Comparison of ENCODE assay signal across 9 mouse cellular contexts in the genomic region with DNA sequence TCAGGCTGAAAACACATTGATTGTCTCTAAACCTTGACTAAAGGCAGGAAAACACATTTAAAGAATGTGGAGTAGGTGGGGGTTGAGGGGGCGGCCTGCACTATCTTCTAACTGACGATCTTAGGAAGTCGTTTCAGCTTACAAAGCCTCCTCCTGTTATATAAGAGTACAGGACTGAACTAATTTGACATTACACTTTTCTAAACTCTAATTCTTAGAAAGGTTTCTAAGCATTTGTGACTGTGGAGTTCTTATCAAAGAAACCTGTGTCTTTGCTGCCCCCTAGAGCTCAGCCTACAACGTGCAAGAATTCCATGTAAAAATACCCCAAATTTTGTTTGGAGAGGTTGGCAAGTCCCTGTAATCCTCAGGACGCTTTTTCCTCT. TPM values are rescaled to one million over a fixed set of nuclear protein-coding genes. Genes with fewer than 3 reads are reported as not detected.
DNase-seq lines count a peak whose midpoint lies in the region; ATAC-seq and TF ChIP-seq lines count a peak whose summit lies in the region.
"Had no signal": no experiment of that assay in that cellular context is flagged by ENCODE, and none has a peak within 500 bp of the region (broad histone marks: within the 10 kb centered on the region; RNA-seq: fewer than 3 reads in every experiment).

No protein-coding gene starts in this region.

- WGBS in cerebellum, adult 2 months = 11% methylated on average over 5 of the region's 5 CpGs
- 11% methylated on average over 5 of the region's 5 CpGs for WGBS in hindbrain, postnatal 0 days

- ATAC-seq in Patski = peak; percentile 78
- peak; percentile 63; the same call in 1 of the 2 replicates for ATAC-seq in hindbrain, postnatal 0 days

- no peak overlapping the region for H3K9ac ChIP-seq in hindbrain, postnatal 0 days (replicated peaks; ENCODE audit: low read length)

- peak; percentile 3 for DNase-seq in Patski (ENCODE audit: low read depth, low spot score)
- DNase-seq in cerebellum, adult 2 months = peak; percentile 6 to 18
- peak; percentile 74 for DNase-seq in forelimb bud, embryonic 11.5 days (ENCODE audit: low read depth, low spot score)
- DNase-seq in hindbrain, postnatal 0 days (ENCODE audit: low spot score) = peak; percentile 82
- DNase-seq in layer of hippocampus, postnatal 25 days (ENCODE audit: extremely low spot score in 1 of 2, low spot score in 1 of 2) = peak; percentile 25 to 72
- DNase-seq in lung, postnatal 14 days = peak; percentile 58
- DNase-seq in right cerebral cortex, postnatal 25 days = peak; percentile 42
- no peak for DNase-seq in thymus, postnatal 14 days

- CTCF ChIA-PET in Patski (lab: Charles Lee) = interaction anchor here (0.7 to 1.7 kb wide), 12 partner anchors 9 to 105 kb away, joined by 3 to 6 read pairs (median 4); partner anchors contain the start of gene Nkx2-9

- no peaks in the 10 kb centered on the region for H3K9me3 ChIP-seq in hindbrain, postnatal 0 days (ENCODE audit: low read length)

- H3K27ac ChIP-seq in cerebellum, adult 2 months (ENCODE audit: insufficient read depth, low read length) = no peak overlapping the region
- no peak overlapping the region for H3K27ac ChIP-seq in hindbrain, postnatal 0 days

- TF ChIP-seq POLR2A in cerebellum, adult 2 months (IDR thresholded peaks at IDR 0.05; ENCODE audit: borderline replicate concordance, insufficient read depth, low read length) = no peak

- TF ChIP-seq CTCF in Patski (IDR thresholded peaks at IDR 0.05) = peak; percentile 54
- TF ChIP-seq CTCF in cerebellum, adult 2 months (IDR thresholded peaks at IDR 0.05; ENCODE audit: borderline replicate concordance, insufficient read depth, low read depth, low read length) = no peak
- TF ChIP-seq CTCF in hindbrain, postnatal 0 days (IDR thresholded peaks at IDR 0.05; ENCODE audit: low read depth) = peak; percentile 65

- in situ Hi-C loops in Patski (cut with MboI; ENCODE audit: low pct_unique_long_range_greater_than_20kb) = loop anchor here (5.0 kb wide), 1 partner anchor 50 kb away; no protein-coding TSS in a partner anchor

- peak overlapping the region; percentile 46 for H3K4me2 ChIP-seq in hindbrain, postnatal 0 days (ENCODE audit: low read depth, low read length)

- no peaks in the 10 kb centered on the region for H3K4me1 ChIP-seq in cerebellum, adult 2 months (ENCODE audit: control insufficient read depth, insufficient read depth, low read length)
- H3K4me1 ChIP-seq in hindbrain, postnatal 0 days (ENCODE audit: insufficient read depth, low read length) = no peaks in the 10 kb centered on the region

- no peak overlapping the region for H3K4me3 ChIP-seq in cerebellum, adult 2 months (replicated peaks; ENCODE audit: insufficient read depth, low read depth, low read length)
- peak overlapping the region; percentile 16; the same call in 1 of the 2 replicates for H3K4me3 ChIP-seq in hindbrain, postnatal 0 days (ENCODE audit: low read length)

- peaks cover 36% of the 10 kb centered on the region for H3K27me3 ChIP-seq in Patski
- H3K27me3 ChIP-seq in cerebellum, adult 2 months (ENCODE audit: control insufficient read depth, insufficient read depth, low read length) = no peaks in the 10 kb centered on the region
- 0 out of 2 replicates have a peak, but pooled peaks cover 4% of the 10 kb centered on the region for H3K27me3 ChIP-seq in hindbrain, postnatal 0 days (ENCODE audit: insufficient read depth, low read length)

- POLR2A ChIA-PET in Patski (lab: Charles Lee) = no interaction called here

- H3K36me3 ChIP-seq in hindbrain, postnatal 0 days (ENCODE audit: insufficient read depth, low read length) = no peaks in the 10 kb centered on the region

RNA-seq across cellular contexts. Expression of gene Nkx2-9, which starts 24.1 kb away (rescaled TPM):
- not detected for polyA plus RNA-seq in Patski (2021)
- 3.9 and 4.9 TPM in 2 replicates for polyA plus RNA-seq in cerebellum, adult 2 months (2012; rRNA removed)
- total RNA-seq in hindbrain, postnatal 0 days (2014; rRNA removed) = 0.78 TPM in 1 of 2 replicates, not detected in the other
- polyA plus RNA-seq in hindbrain, postnatal 0 days (2015; fragmentation: Nextera tagmentation; extraction: Ambion mirVana) = not detected in 2 replicates
- total RNA-seq in layer of hippocampus, postnatal 25 days (2021) = not detected

RNA-seq across cellular contexts. Expression of gene Pax9, which starts 54.4 kb away (rescaled TPM):
- 7.6 TPM for polyA plus RNA-seq in Patski (2021)
- polyA plus RNA-seq in cerebellum, adult 2 months (2012; rRNA removed) = not detected in 2 replicates
- total RNA-seq in hindbrain, postnatal 0 days (2014; rRNA removed) = not detected in 2 replicates
- polyA plus RNA-seq in hindbrain, postnatal 0 days (2015; fragmentation: Nextera tagmentation; extraction: Ambion mirVana) = not detected in 2 replicates
- total RNA-seq in layer of hippocampus, postnatal 25 days (2021) = not detected
- polyA plus RNA-seq: gonadal fat pad, adult 2 months had no signal
